Mouse (Mus musculus): ENCODE measurements around the gene Vmn1r35.
"Not testable (repeated sequence)": the region's sequence is repeated elsewhere in the genome, so short reads cannot be mapped to it uniquely, and the experiment has no call there.

- TF ChIP-seq GATA1 (IDR thresholded peaks at IDR 0.05; ENCODE audit: borderline replicate concordance, low read length); FLI1 (IDR thresholded peaks at IDR 0.05; ENCODE audit: low read length): not testable (repeated sequence)
These were observed 33.4 kb upstream of the Vmn1r35 start, which contains the start of gene Vmn1r36 for GRCm38 (mm10) chr6:66719068-66719467.
